Mouse (Mus musculus) megakaryocyte-erythroid progenitor cell, adult 5 weeks (primary cell): ENCODE data around the gene Nap1l1. TPM values are rescaled to one million over a fixed set of nuclear protein-coding genes. Genes with fewer than 3 reads are reported as not detected.

Experiments used
- polyA plus RNA-seq: library from polyadenylated mRNA; stranded (reverse); fragments of >175 nt; gene quantifications from 2 replicates; pipeline ENCODE4 v1.2.3, GENCODE M21; 2012

Gene Nap1l1
- 211 and 244 TPM in 2 replicates for polyA plus RNA-seq

GRCm38 (mm10) chr10:111472686-111473510, at the start of gene Nap1l1:
Gene Nap1l1 (plus strand): TSS chr10:111473223.

GRCm38 (mm10) chr10:111506101-111506925, 33.3 kb downstream of the Nap1l1 start, which contains the start of gene Phlda1:
Gene Phlda1 (plus strand): TSS chr10:111506286.

Other genes starting within 250 kb of the Nap1l1 start
- 0.26 and 0.32 TPM in 2 replicates for gene Bbs10, start 174.5 kb upstream of the Nap1l1 start, polyA plus RNA-seq
- 105 and 132 TPM in 2 replicates for gene Phlda1, start 33.1 kb downstream of the Nap1l1 start, polyA plus RNA-seq